Mouse (Mus musculus): Measurements from ENCODE around the gene Map2. TPM values are rescaled to one million over a fixed set of nuclear protein-coding genes. Genes with fewer than 3 reads are reported as not detected.

The Map2 gene
- polyA plus RNA-seq, 1 experiment from 2014 or later: 3.8 TPM

GRCm38 (mm10) chr1:66459394-66459793, 284.3 kb downstream of the Map2 start:
- DNase-seq (ENCODE audit: low spot score) (no peak), ATAC-seq (ENCODE audit: low FRiP score, low TSS enrichment) (no peak)
- TF ChIP-seq EP300 (optimal IDR thresholded peaks at IDR 0.05) (no peak), CTCF (IDR thresholded peaks at IDR 0.05; ENCODE audit: low read depth) (no peak)
- Histone ChIP-seq H3K4me2 (replicated peaks; ENCODE audit: low read depth) (no peak overlapping the region), H3K9me3 (ENCODE audit: control insufficient read depth, low read length) (no peaks in the 10 kb centered on the region), H3K9ac (ENCODE audit: low read length) (no peak overlapping the region), H3K4me1 (replicated peaks; ENCODE audit: control insufficient read depth, insufficient read depth) (no peaks in the 10 kb centered on the region), H3K36me3 (ENCODE audit: control insufficient read depth, insufficient read depth, low read length) (no peaks in the 10 kb centered on the region), H3K27ac (replicated peaks) (no peak overlapping the region), H3K4me3 (ENCODE audit: low read depth, low read length) (no peak overlapping the region), H3K27me3 (ENCODE audit: control insufficient read depth, insufficient read depth, low read length) (no peaks in the 10 kb centered on the region)
- 55% methylated on average over 3 of the region's 3 CpGs for WGBS

DNA sequence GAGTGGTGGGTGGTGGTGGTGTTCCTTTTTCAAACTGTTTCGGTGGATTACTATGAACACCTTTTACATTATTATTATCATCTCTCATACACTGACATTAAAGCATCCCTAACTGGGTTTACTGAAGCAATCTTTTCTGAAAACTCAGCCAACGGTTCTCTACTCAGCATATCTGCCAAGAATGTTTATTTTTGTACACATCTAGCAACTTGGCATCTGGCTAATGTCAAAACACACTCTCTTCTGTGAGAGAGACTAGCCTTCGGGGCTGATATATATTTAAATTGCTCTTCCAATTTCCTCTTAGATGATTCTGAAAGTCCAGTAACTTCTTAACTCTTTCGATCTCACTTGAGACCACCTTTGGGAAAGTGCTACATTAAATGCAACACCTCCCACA, 285.8 kb downstream of the Map2 start:
- ATAC-seq (ENCODE audit: low FRiP score, low TSS enrichment): no peak
- Histone ChIP-seq H3K36me3 (ENCODE audit: control insufficient read depth, insufficient read depth, low read length) (no peaks in the 10 kb centered on the region), H3K4me3 (ENCODE audit: low read depth, low read length) (no peak overlapping the region), H3K9ac (ENCODE audit: low read length) (no peak overlapping the region), H3K27ac (replicated peaks) (no peak overlapping the region), H3K9me3 (ENCODE audit: control insufficient read depth, low read length) (no peaks in the 10 kb centered on the region), H3K27me3 (ENCODE audit: control insufficient read depth, insufficient read depth, low read length) (no peaks in the 10 kb centered on the region), H3K4me2 (replicated peaks; ENCODE audit: low read depth) (no peak overlapping the region), H3K4me1 (replicated peaks; ENCODE audit: control insufficient read depth, insufficient read depth) (no peaks in the 10 kb centered on the region)
- no peak for TF ChIP-seq EP300 (optimal IDR thresholded peaks at IDR 0.05)
- no peak for TF ChIP-seq CTCF (IDR thresholded peaks at IDR 0.05; ENCODE audit: low read depth)
- WGBS: 57% methylated on average over 4 of the region's 4 CpGs
- no peak for DNase-seq (ENCODE audit: low spot score)

DNA sequence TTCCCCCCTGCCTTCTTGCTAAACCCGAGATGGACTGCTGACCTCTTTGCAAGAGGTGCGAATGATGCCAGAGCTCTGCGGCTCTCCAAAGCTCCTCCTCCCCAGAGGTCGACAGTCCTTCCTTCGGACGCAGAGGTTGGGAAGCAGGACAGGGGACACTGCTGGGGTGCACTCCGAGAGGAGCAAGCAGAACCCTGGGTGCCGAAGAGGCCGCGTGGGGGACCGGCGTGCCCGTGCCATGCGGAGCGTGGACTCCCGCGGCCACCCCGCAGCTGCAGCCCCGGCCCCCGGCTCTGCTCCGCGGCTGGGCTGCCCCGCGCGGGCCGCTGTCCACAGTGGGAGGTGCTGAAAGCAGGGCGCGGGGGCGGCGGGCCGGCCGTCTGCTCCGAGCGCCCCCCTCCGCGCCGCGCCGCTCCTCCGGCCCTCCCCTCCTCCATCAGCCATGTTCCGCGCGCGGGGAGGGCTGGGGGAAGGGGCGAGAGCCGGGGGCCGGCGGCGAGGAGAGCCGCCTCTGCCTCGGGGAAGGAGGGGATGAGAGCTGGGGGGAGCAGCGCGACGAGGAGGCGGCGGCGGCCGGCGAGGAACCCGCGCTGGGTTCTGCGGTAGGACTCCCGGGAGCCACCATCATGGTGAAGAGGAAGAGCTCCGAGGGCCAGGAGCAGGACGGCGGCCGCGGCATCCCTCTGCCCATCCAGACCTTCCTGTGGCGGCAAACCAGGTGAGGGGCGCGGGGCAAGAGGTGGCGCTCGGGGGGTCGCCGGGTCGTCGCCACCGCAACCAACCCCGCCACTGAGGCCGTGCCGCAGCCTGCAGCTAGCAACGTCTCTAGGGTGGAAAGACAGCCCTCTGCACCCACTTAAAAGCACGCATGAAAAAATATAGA, 293.0 kb downstream of the Map2 start, which contains the start of gene Unc80:
TSS of gene Unc80 (plus strand) at position 547 of the 883 bp plus-strand sequence.
- H3K4me1 ChIP-seq (replicated peaks; ENCODE audit: control insufficient read depth, insufficient read depth): no peaks in the 10 kb centered on the region
- no peaks in the 10 kb centered on the region for H3K36me3 ChIP-seq (ENCODE audit: control insufficient read depth, insufficient read depth, low read length)
- no peak within 1 kb of the TSS for H3K9ac ChIP-seq (ENCODE audit: low read length)
- H3K27ac ChIP-seq (replicated peaks): no peak within 1 kb of the TSS
- peak within 1 kb of the TSS; percentile 34 for H3K4me3 ChIP-seq (ENCODE audit: low read depth, low read length)
- ATAC-seq (ENCODE audit: low FRiP score, low TSS enrichment): peak; percentile 86
- H3K9me3 ChIP-seq (ENCODE audit: control insufficient read depth, low read length): no peaks in the 10 kb centered on the region
- no peaks in the 10 kb centered on the region; the same call in 1 of the 2 replicates for H3K27me3 ChIP-seq (ENCODE audit: control insufficient read depth, insufficient read depth, low read length)
- TF ChIP-seq EP300 (optimal IDR thresholded peaks at IDR 0.05) (no peak), CTCF (IDR thresholded peaks at IDR 0.05; ENCODE audit: low read depth) (no peak)
- 1% methylated on average over 54 of the region's 83 CpGs for WGBS
- H3K4me2 ChIP-seq (replicated peaks; ENCODE audit: low read depth): peak within 1 kb of the TSS; percentile 66
- peak; percentile 63 for DNase-seq (ENCODE audit: low spot score)

DNA sequence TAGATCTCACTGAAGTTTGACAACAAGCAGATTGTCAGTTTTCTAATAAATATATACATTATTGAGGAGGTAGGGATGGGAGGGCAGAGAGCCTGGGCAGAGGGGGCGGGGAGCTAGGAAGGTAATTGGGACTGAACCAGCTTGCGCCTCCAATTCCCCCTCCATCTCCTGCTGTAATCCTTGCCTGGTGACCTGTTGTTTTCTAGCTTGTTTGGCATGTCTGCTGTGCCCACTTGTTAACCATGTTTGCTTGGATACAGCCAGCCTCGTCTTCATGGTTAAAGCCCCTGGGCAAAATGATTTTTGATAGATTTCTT, 293.6 kb downstream of the Map2 start:
- Histone ChIP-seq H3K9me3 (ENCODE audit: control insufficient read depth, low read length) (no peaks in the 10 kb centered on the region), H3K4me1 (replicated peaks; ENCODE audit: control insufficient read depth, insufficient read depth) (no peaks in the 10 kb centered on the region), H3K9ac (ENCODE audit: low read length) (no peak overlapping the region), H3K4me2 (replicated peaks; ENCODE audit: low read depth) (no peak overlapping the region; the same call in 1 of the 2 replicates), H3K27me3 (ENCODE audit: control insufficient read depth, insufficient read depth, low read length) (no peaks in the 10 kb centered on the region; the same call in 1 of the 2 replicates), H3K27ac (replicated peaks) (no peak overlapping the region), H3K36me3 (ENCODE audit: control insufficient read depth, insufficient read depth, low read length) (no peaks in the 10 kb centered on the region), H3K4me3 (ENCODE audit: low read depth, low read length) (peak overlapping the region; percentile 34; the same call in 1 of the 2 replicates)
- no peak for ATAC-seq (ENCODE audit: low FRiP score, low TSS enrichment)
- DNase-seq (ENCODE audit: low spot score): no peak
- TF ChIP-seq EP300 (optimal IDR thresholded peaks at IDR 0.05): no peak
- TF ChIP-seq CTCF (IDR thresholded peaks at IDR 0.05; ENCODE audit: low read depth): no peak
- 18% methylated on average over 3 of the region's 3 CpGs for WGBS

DNA sequence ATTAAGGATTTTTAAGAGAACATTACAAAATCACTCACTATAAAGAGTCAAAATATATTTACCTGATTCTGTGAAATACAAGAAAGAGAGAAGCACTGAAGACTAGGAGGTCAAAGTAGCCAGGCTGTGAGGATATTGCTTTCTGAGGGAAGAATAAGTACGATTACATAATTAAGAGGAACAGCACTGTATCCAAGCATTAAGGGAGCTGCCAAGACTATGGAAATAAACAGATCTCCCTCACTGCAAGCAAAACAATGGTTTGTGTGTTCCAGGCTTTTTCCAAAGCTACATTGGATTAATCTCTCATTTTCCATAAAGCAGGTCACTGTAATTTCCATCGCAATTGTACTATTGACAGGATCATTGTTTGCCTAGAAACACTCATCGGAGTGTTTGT, 307.7 kb downstream of the Map2 start:
- H3K9ac ChIP-seq (ENCODE audit: low read length): no peak overlapping the region
- no peak overlapping the region for H3K4me2 ChIP-seq (replicated peaks; ENCODE audit: low read depth)
- 72% methylated on average over 3 of the region's 3 CpGs for WGBS
- no peaks in the 10 kb centered on the region for H3K9me3 ChIP-seq (ENCODE audit: control insufficient read depth, low read length)
- no peaks in the 10 kb centered on the region for H3K36me3 ChIP-seq (ENCODE audit: control insufficient read depth, insufficient read depth, low read length)
- H3K4me3 ChIP-seq (ENCODE audit: low read depth, low read length): no peak overlapping the region
- no peaks in the 10 kb centered on the region for H3K27me3 ChIP-seq (ENCODE audit: control insufficient read depth, insufficient read depth, low read length)
- ATAC-seq (ENCODE audit: low FRiP score, low TSS enrichment) (no peak), DNase-seq (ENCODE audit: low spot score) (no peak)
- no peak overlapping the region for H3K27ac ChIP-seq (replicated peaks)
- no peak for TF ChIP-seq CTCF (IDR thresholded peaks at IDR 0.05; ENCODE audit: low read depth)
- TF ChIP-seq EP300 (optimal IDR thresholded peaks at IDR 0.05): no peak
- H3K4me1 ChIP-seq (replicated peaks; ENCODE audit: control insufficient read depth, insufficient read depth): no peaks in the 10 kb centered on the region

Other genes with a start within 250 kb of the Map2 start
- gene Crygf, start 248.8 kb upstream of the Map2 start, polyA plus RNA-seq (2015; fragmentation: Nextera tagmentation; extraction: Ambion mirVana): not detected in 2 replicates